Mouse (Mus musculus) intestine, embryonic 16.5 days (tissue): ENCODE measurements around the gene Cnbp. TPM values are rescaled to one million over a fixed set of nuclear protein-coding genes. Genes with fewer than 3 reads are reported as not detected.

ENCODE experiments used
- ATAC-seq: fragments of 200-750 bp; cut with Nextera tagmentation; 2 replicates; pipeline ENCODE4 v1.8.0; 2017; ENCODE audit warnings: moderate TSS enrichment, moderate library complexity
- H3K27ac ChIP-seq: fragments of 300-500 bp; sonication (generic); 2 replicates; pipeline ENCODE4 v1.5.1; 2014; ENCODE audit warnings: mild to moderate bottlenecking, low read length
- H3K27me3 ChIP-seq: fragments of 300-500 bp; sonication (generic); replicated peaks from 2 replicates; pipeline ENCODE4 v1.6.1; 2014; ENCODE audit warnings: low read length, control low read depth, mixed read lengths; ENCODE audit not compliant: control insufficient read depth, insufficient read depth
- H3K36me3 ChIP-seq: fragments of 300-500 bp; sonication (generic); 2 replicates; pipeline ENCODE4 v1.6.1; 2014; ENCODE audit warnings: low read length, control low read depth; ENCODE audit not compliant: control insufficient read depth, insufficient read depth
- H3K4me1 ChIP-seq: fragments of 300-500 bp; sonication (generic); 2 replicates; pipeline ENCODE4 v1.6.1; 2014; ENCODE audit warnings: low read length, control low read depth, mixed read lengths; ENCODE audit not compliant: control insufficient read depth, insufficient read depth
- H3K4me2 ChIP-seq: fragments of 300-500 bp; sonication (generic); 2 replicates; pipeline ENCODE4 v1.6.1; 2014; ENCODE audit warnings: low read depth, low read length, control low read depth
- H3K4me3 ChIP-seq: fragments of 300-500 bp; sonication (generic); 2 replicates; pipeline ENCODE4 v1.5.1; 2014; ENCODE audit warnings: mild to moderate bottlenecking, low read length
- H3K9ac ChIP-seq: fragments of 300-500 bp; sonication (generic); 2 replicates; pipeline ENCODE4 v1.6.1; 2014; ENCODE audit warnings: low read depth, low read length
- H3K9me3 ChIP-seq: fragments of 300-500 bp; sonication (generic); 2 replicates; pipeline ENCODE4 v1.6.1; 2016; ENCODE audit warnings: low read length, control low read depth; ENCODE audit not compliant: control insufficient read depth
- WGBS: fragments of 180-500 bp; shearing (Covaris S2); extraction: QIAGEN DNeasy Blood & Tissue Kit; methylation state at CpG from one replicate; pipeline ENCODE4 v1.1.7; 2014; 5-methylcytosine and 5-hydroxymethylcytosine counted together
- polyA plus RNA-seq: library from polyadenylated mRNA; unstranded; fragments of >200 nt; fragmentation: Nextera tagmentation; extraction: Ambion mirVana; gene quantifications from 2 replicates; pipeline ENCODE4 v1.2.1, GENCODE M21; 2015

The Cnbp gene
- polyA plus RNA-seq, 1 experiment from 2014 or later: 949 TPM

GRCm38 (mm10) chr6:87804886-87805285, 46.0 kb downstream of the Cnbp start:
- WGBS: 69% methylated on average over 7 of the region's 7 CpGs
- Histone ChIP-seq H3K36me3 (no peaks in the 10 kb centered on the region), H3K9ac (no peak overlapping the region), H3K27me3 (no peaks in the 10 kb centered on the region), H3K27ac (no peak overlapping the region), H3K4me2 (no peak overlapping the region), H3K9me3 (no peaks in the 10 kb centered on the region), H3K4me1 (peaks cover 13% of the 10 kb centered on the region), H3K4me3 (no peak overlapping the region)
- no peak for ATAC-seq

- H3K9me3 ChIP-seq: no peaks in the 10 kb centered on the region
- WGBS: 79% methylated on average over 1 of the region's 1 CpGs
- H3K4me3 ChIP-seq: no peak overlapping the region
- no peaks in the 10 kb centered on the region for H3K36me3 ChIP-seq
- H3K4me2 ChIP-seq: no peak overlapping the region
- H3K27me3 ChIP-seq: no peaks in the 10 kb centered on the region
- no peak overlapping the region for H3K27ac ChIP-seq
- no peak for ATAC-seq
- peaks cover 5% of the 10 kb centered on the region for H3K4me1 ChIP-seq
- H3K9ac ChIP-seq: no peak overlapping the region
These were observed 46.9 kb downstream of the Cnbp start for GRCm38 (mm10) chr6:87804036-87804435.

DNA sequence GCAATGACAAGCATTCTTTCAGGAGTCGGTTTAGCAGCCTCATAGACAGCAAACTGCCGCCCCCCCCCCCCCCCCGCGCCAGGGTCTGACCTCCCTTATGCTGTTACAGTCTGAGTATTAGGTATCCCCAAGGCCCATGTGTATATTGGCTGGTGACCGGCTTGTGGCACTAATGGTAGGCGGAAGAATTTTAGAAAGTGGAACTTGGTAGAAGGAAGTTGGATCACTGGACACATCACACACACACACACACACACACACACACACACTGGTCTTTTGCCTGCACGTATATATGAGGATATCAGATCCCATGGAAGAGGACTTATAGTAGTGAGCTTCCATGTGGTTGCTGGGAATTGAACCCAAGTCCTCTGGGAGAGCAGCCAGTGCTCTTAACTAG, 48.4 kb downstream of the Cnbp start:
- ATAC-seq: no peak
- Histone ChIP-seq H3K36me3 (no peaks in the 10 kb centered on the region), H3K27me3 (no peaks in the 10 kb centered on the region), H3K4me2 (no peak overlapping the region), H3K9ac (no peak overlapping the region), H3K4me3 (no peak overlapping the region), H3K4me1 (no peaks in the 10 kb centered on the region; the same call in 1 of the 2 replicates), H3K27ac (no peak overlapping the region), H3K9me3 (no peaks in the 10 kb centered on the region)
- 86% methylated on average over 7 of the region's 7 CpGs for WGBS

GRCm38 (mm10) chr6:87799576-87799975, 51.3 kb downstream of the Cnbp start:
- no peak for ATAC-seq
- no peaks in the 10 kb centered on the region for H3K27me3 ChIP-seq
- WGBS: 85% methylated on average over 6 of the region's 6 CpGs
- H3K4me1 ChIP-seq: no peaks in the 10 kb centered on the region
- no peaks in the 10 kb centered on the region for H3K36me3 ChIP-seq
- H3K9ac ChIP-seq: no peak overlapping the region
- H3K4me3 ChIP-seq: no peak overlapping the region
- no peak overlapping the region for H3K4me2 ChIP-seq
- H3K27ac ChIP-seq: no peak overlapping the region
- no peaks in the 10 kb centered on the region for H3K9me3 ChIP-seq

- no peak for ATAC-seq
- Histone ChIP-seq H3K27me3 (no peaks in the 10 kb centered on the region), H3K9ac (no peak overlapping the region), H3K4me3 (no peak overlapping the region), H3K4me1 (no peaks in the 10 kb centered on the region), H3K9me3 (no peaks in the 10 kb centered on the region), H3K4me2 (no peak overlapping the region), H3K36me3 (no peaks in the 10 kb centered on the region), H3K27ac (no peak overlapping the region)
- 17% methylated on average over 2 of the region's 2 CpGs for WGBS
These were observed 53.6 kb downstream of the Cnbp start for GRCm38 (mm10) chr6:87797321-87797720.

GRCm38 (mm10) chr6:87796251-87796880, 54.5 kb downstream of the Cnbp start:
- Histone ChIP-seq H3K4me3 (no peak overlapping the region), H3K9me3 (no peaks in the 10 kb centered on the region), H3K27ac (no peak overlapping the region), H3K36me3 (no peaks in the 10 kb centered on the region), H3K27me3 (no peaks in the 10 kb centered on the region), H3K4me1 (peaks cover under 1% of the 10 kb centered on the region; the same call in 1 of the 2 replicates), H3K9ac (no peak overlapping the region), H3K4me2 (no peak overlapping the region)
- 83% methylated on average over 6 of the region's 6 CpGs for WGBS
- ATAC-seq: 0 out of 2 replicates have a peak, but pooled peaks have one; percentile 28

DNA sequence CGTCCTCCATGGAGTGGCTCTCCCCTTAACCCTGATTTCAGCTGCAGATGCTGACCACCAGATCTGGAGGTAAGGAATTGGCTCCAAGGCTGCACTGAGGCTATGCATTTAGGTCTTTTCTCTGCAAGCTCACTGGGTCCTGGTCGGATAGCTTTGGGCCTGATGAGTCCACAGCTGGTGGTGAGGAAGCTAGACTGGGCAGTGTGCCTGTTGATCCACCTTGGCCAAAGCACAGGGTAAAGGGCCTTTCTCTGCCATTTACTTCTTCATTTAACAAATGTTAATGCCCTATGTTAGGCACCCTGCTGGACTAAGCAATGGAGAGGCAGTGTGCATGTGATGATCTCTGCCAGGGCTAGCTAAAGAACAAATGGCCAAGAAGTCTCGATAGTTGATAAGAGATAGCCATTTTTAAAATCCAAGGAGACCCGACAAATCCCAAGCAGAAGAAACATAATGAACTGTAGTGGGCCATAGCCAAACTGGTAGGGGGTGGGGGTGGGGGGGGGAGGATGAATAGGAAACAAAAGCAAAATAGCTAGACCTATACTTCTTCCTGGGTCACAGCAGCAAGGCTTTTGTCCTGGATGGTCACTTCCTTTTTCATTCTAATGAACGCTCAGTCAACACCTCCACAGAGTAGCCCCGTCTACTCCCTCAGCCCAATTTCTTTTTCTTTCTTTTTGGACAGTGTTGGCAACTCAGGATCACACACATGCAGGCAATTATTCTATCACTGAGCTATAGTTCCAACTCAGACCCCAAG, 55.3 kb downstream of the Cnbp start:
- 67% methylated on average over 6 of the region's 6 CpGs for WGBS
- H3K4me2 ChIP-seq: no peak overlapping the region
- no peak overlapping the region for H3K9ac ChIP-seq
- ATAC-seq: no peak
- no peak overlapping the region for H3K4me3 ChIP-seq
- peaks cover 6% of the 10 kb centered on the region for H3K4me1 ChIP-seq
- H3K27me3 ChIP-seq: no peaks in the 10 kb centered on the region
- no peaks in the 10 kb centered on the region for H3K36me3 ChIP-seq
- no peak overlapping the region for H3K27ac ChIP-seq
- H3K9me3 ChIP-seq: no peaks in the 10 kb centered on the region

- H3K4me3 ChIP-seq: no peak overlapping the region
- peaks cover 16% of the 10 kb centered on the region for H3K4me1 ChIP-seq
- no peaks in the 10 kb centered on the region for H3K36me3 ChIP-seq
- H3K9ac ChIP-seq: no peak overlapping the region
- no peak for ATAC-seq
- 90% methylated on average over 10 of the region's 10 CpGs for WGBS
- H3K9me3 ChIP-seq: no peaks in the 10 kb centered on the region
- H3K27me3 ChIP-seq: no peaks in the 10 kb centered on the region
- no peak overlapping the region for H3K4me2 ChIP-seq
- H3K27ac ChIP-seq: no peak overlapping the region
These were observed 56.9 kb downstream of the Cnbp start for GRCm38 (mm10) chr6:87793821-87794510.
